Mouse (Mus musculus) heart, embryonic 12.5 days (tissue): ENCODE measurements at regions not wholly inside any gene's neighbourhood (a gene's known extent, or its start where the extent isn't known, plus 50 kb on each side); places are given as distances from the start of the nearest gene placed in this dataset.

Experiments used
- ATAC-seq: fragments of 200-750 bp; cut with Nextera tagmentation; 2 replicates; pipeline ENCODE4 v1.8.0; 2017; ENCODE audit warnings: moderate TSS enrichment, moderate library complexity; ENCODE audit not compliant: insufficient number of reproducible peaks, low FRiP score
- H3K27ac ChIP-seq: fragments of 300-500 bp; sonication (generic); 2 replicates; pipeline ENCODE4 v1.5.1; 2016; ENCODE audit warnings: mild to moderate bottlenecking, moderate library complexity; ENCODE audit not compliant: poor library complexity, severe bottlenecking
- H3K27me3 ChIP-seq: fragments of 300-500 bp; sonication (generic); replicated peaks from 2 replicates; pipeline ENCODE4 v1.6.1; 2016; ENCODE audit warnings: mild to moderate bottlenecking, moderate library complexity
- H3K36me3 ChIP-seq: fragments of 300-500 bp; sonication (generic); 2 replicates; pipeline ENCODE4 v1.6.1; 2016; ENCODE audit warnings: mild to moderate bottlenecking, moderate library complexity
- H3K4me1 ChIP-seq: fragments of 300-500 bp; sonication (generic); replicated peaks from 2 replicates; pipeline ENCODE4 v1.6.1; 2016; ENCODE audit warnings: mild to moderate bottlenecking
- H3K4me2 ChIP-seq: fragments of 300-500 bp; sonication (generic); 2 replicates; pipeline ENCODE4 v1.6.1; 2016; ENCODE audit warnings: mild to moderate bottlenecking, moderate library complexity
- H3K4me3 ChIP-seq: fragments of 300-500 bp; sonication (generic); 2 replicates; pipeline ENCODE4 v1.5.1; 2016; ENCODE audit warnings: mild to moderate bottlenecking
- H3K9ac ChIP-seq: fragments of 300-500 bp; sonication (generic); 2 replicates; pipeline ENCODE4 v1.6.1; 2016; ENCODE audit warnings: mild to moderate bottlenecking, moderate library complexity
- H3K9me3 ChIP-seq: fragments of 300-500 bp; sonication (generic); replicated peaks from 2 replicates; pipeline ENCODE4 v1.6.1; 2016; ENCODE audit warnings: mild to moderate bottlenecking, moderate library complexity
- WGBS: fragments of 180-500 bp; shearing (Covaris S2); methylation state at CpG from one replicate; pipeline ENCODE4 v1.1.7; 2016; 5-methylcytosine and 5-hydroxymethylcytosine counted together

GRCm38 (mm10) chr8:115410191-115410590 lies 297.4 kb downstream of the Maf start:
- Histone ChIP-seq H3K9ac (no peak overlapping the region), H3K27ac (no peak overlapping the region), H3K9me3 (no peaks in the 10 kb centered on the region; the same call in 1 of the 2 replicates), H3K4me2 (no peak overlapping the region), H3K36me3 (no peaks in the 10 kb centered on the region), H3K27me3 (0 out of 2 replicates have a peak, but pooled peaks cover 3% of the 10 kb centered on the region), H3K4me1 (peaks cover 5% of the 10 kb centered on the region; the same call in 1 of the 2 replicates), H3K4me3 (no peak overlapping the region)
- no peak for ATAC-seq
- 93% methylated on average over 3 of the region's 3 CpGs for WGBS

- 80% methylated on average over 4 of the region's 4 CpGs for WGBS
- H3K27ac ChIP-seq, result no peak overlapping the region
- no peak overlapping the region for H3K4me3 ChIP-seq
- H3K4me2 ChIP-seq, result no peak overlapping the region
- no peak overlapping the region for H3K9ac ChIP-seq
- H3K9me3 ChIP-seq, result no peaks in the 10 kb centered on the region; the same call in 1 of the 2 replicates
- H3K36me3 ChIP-seq, result no peaks in the 10 kb centered on the region
- no peak for ATAC-seq
- H3K27me3 ChIP-seq, result no peaks in the 10 kb centered on the region
- H3K4me1 ChIP-seq, result no peaks in the 10 kb centered on the region
Measured at GRCm38 (mm10) chr8:115407535-115407934, 300.1 kb downstream of the Maf start.

GRCm38 (mm10) chr8:115403601-115404000 lies 304.0 kb downstream of the Maf start:
- no peaks in the 10 kb centered on the region for H3K36me3 ChIP-seq
- peaks cover 5% of the 10 kb centered on the region; the same call in 1 of the 2 replicates for H3K27me3 ChIP-seq
- H3K4me1 ChIP-seq, result no peaks in the 10 kb centered on the region
- 68% methylated on average over 4 of the region's 4 CpGs for WGBS
- H3K4me2 ChIP-seq, result no peak overlapping the region
- H3K9me3 ChIP-seq, result no peaks in the 10 kb centered on the region; the same call in 1 of the 2 replicates
- H3K9ac ChIP-seq, result no peak overlapping the region
- no peak for ATAC-seq
- H3K27ac ChIP-seq, result no peak overlapping the region
- H3K4me3 ChIP-seq, result no peak overlapping the region

GRCm38 (mm10) chr8:115402471-115403197 lies 305.0 kb downstream of the Maf start:
- H3K36me3 ChIP-seq, result no peaks in the 10 kb centered on the region
- H3K4me1 ChIP-seq, result no peaks in the 10 kb centered on the region
- WGBS, result 60% methylated on average over 10 of the region's 10 CpGs
- H3K27ac ChIP-seq, result no peak overlapping the region
- H3K27me3 ChIP-seq, result peaks cover 5% of the 10 kb centered on the region; the same call in 1 of the 2 replicates
- no peak for ATAC-seq
- H3K9me3 ChIP-seq, result no peaks in the 10 kb centered on the region; the same call in 1 of the 2 replicates
- no peak overlapping the region for H3K4me2 ChIP-seq
- H3K4me3 ChIP-seq, result no peak overlapping the region
- no peak overlapping the region for H3K9ac ChIP-seq
